Mouse (Mus musculus) lung, postnatal 0 days (tissue): ENCODE data around the gene Rab5c.

ENCODE experiments used
- CTCF ChIP-seq: IDR thresholded peaks from 2 replicates; pipeline ENCODE4 v1.5.1; 2016; ENCODE audit warnings: antibody characterized with exemption, mild to moderate bottlenecking
- EP300 ChIP-seq: IDR thresholded peaks from 2 replicates; pipeline ENCODE4 v1.6.1; 2016; ENCODE audit warnings: antibody characterized with exemption, mild to moderate bottlenecking, control low read depth

DNA sequence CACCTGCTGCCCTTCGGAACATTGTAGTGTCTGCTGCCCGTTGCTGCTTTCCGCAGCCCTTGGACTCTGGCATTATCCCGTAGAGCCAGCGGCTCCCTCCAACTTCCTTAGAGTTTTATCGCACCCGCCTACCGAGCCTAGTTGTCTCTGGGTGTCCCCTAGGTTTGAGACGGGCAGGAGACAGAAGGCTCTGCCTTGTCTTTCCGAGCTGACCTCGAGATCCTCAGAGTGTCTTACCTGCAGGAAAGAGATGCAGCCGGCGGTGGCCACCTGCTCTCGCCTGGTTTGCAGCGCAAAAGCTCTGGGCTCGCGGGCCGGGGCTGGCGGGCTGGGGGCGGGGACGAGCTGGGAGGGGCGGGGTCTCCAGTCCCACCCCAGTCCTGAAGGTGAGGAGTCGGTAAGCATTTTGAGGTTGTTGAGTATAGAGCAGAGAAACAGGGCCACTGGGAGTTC lies 45.8 kb downstream of the Rab5c start, which contains the start of gene Zfp385c:
- TF ChIP-seq CTCF (no peak), EP300 (no peak)
